Mouse (Mus musculus): Measurements from ENCODE around the gene Pawr. TPM values are rescaled to one million over a fixed set of nuclear protein-coding genes. Genes with fewer than 3 reads are reported as not detected.

Gene Pawr
- polyA plus RNA-seq, 1 experiment from 2014 or later = 10.6 TPM

DNA sequence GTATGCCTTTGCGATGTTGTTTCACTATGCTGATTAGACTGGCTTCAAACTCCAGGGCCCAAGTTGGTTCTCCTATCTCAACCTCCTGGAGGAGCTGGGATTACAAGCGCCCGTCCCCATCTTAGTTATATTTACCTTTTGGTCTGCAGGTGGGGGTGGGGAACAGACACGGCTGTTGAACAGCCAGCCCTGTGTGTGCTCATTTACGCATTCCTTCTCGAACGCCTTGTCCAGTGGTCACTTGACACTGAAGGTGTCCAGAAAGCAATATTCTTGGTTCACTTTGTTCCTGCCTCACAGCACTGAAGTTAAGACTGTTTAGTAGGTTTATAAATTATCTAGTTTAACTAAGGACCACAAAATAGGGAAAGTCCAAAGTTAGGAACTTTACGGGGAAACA, 73.2 kb downstream of the Pawr start:
- no peaks in the 10 kb centered on the region for H3K9me3 ChIP-seq (replicated peaks)
- no peak overlapping the region for H3K4me3 ChIP-seq
- no peak overlapping the region for H3K27ac ChIP-seq
- no peak for ATAC-seq (ENCODE audit: low FRiP score)
- no peaks in the 10 kb centered on the region for H3K27me3 ChIP-seq
- no peak overlapping the region for H3K9ac ChIP-seq
- WGBS = 72% methylated on average over 8 of the region's 8 CpGs
- no peaks in the 10 kb centered on the region for H3K36me3 ChIP-seq
- no peak overlapping the region for H3K4me2 ChIP-seq (replicated peaks)
- peaks cover 2% of the 10 kb centered on the region; the same call in 1 of the 2 replicates for H3K4me1 ChIP-seq

DNA sequence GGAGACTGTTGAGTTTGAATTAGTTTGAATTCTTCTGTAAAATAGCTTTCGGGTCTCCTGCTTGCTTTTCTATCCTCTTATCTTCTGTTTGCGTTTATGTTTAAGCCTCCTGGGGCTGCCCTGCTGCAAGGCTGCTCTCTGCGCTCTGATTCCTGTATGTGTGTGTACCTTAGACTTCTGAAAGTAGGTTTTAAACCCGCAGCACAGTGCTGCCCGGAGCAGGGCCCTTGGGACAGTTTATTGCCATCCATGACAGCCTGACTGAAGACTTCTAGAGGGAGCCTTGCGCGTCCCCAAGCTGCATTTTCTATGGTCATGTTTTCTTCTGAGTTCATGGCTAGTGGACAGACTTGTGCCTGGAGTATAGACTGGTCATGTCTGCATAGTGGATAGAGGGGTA, 74.0 kb downstream of the Pawr start:
- Histone ChIP-seq H3K36me3 (no peaks in the 10 kb centered on the region), H3K4me1 (peaks cover 2% of the 10 kb centered on the region; the same call in 1 of the 2 replicates), H3K9ac (no peak overlapping the region), H3K27ac (no peak overlapping the region), H3K4me2 (replicated peaks) (no peak overlapping the region), H3K4me3 (no peak overlapping the region), H3K27me3 (no peaks in the 10 kb centered on the region), H3K9me3 (replicated peaks) (no peaks in the 10 kb centered on the region)
- no peak for ATAC-seq (ENCODE audit: low FRiP score)
- WGBS = 65% methylated on average over 7 of the region's 7 CpGs

GRCm38 (mm10) chr10:108406798-108407754, 75.2 kb downstream of the Pawr start:
- Histone ChIP-seq H3K9me3 (replicated peaks) (no peaks in the 10 kb centered on the region), H3K36me3 (no peaks in the 10 kb centered on the region), H3K4me2 (replicated peaks) (no peak overlapping the region), H3K27me3 (no peaks in the 10 kb centered on the region), H3K27ac (no peak overlapping the region), H3K9ac (no peak overlapping the region), H3K4me1 (peaks cover 2% of the 10 kb centered on the region; the same call in 1 of the 2 replicates), H3K4me3 (no peak overlapping the region)
- 88% methylated on average over 12 of the region's 12 CpGs for whole genome bisulfite sequencing
- no peak for ATAC-seq (ENCODE audit: low FRiP score)

DNA sequence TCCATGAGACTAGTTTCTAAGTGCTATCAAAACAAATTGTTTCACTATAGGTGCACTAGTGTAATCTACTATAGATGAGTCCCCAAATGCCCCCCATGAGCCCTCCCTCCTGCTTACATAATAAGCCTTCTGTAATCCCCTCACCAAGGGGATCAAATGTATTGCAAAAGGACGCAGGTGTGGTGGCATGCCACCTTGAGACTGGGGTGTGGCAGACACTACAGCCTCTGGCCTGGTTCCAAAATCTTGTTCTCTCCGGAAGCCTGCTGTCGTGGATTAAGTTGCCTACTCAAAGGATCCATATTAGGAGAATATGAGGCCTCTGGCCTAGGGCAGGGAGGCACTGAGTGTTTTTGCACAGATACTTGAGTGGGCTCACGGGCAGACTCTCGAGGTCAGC, 76.1 kb downstream of the Pawr start:
- Histone ChIP-seq H3K4me1 (peaks cover 2% of the 10 kb centered on the region; the same call in 1 of the 2 replicates), H3K9me3 (replicated peaks) (no peaks in the 10 kb centered on the region)

GRCm38 (mm10) chr10:108408437-108408836, 76.5 kb downstream of the Pawr start:
- Histone ChIP-seq H3K4me1 (peaks cover 2% of the 10 kb centered on the region; the same call in 1 of the 2 replicates), H3K9me3 (replicated peaks) (no peaks in the 10 kb centered on the region), H3K27ac (no peak overlapping the region), H3K4me2 (replicated peaks) (no peak overlapping the region), H3K4me3 (no peak overlapping the region), H3K27me3 (no peaks in the 10 kb centered on the region), H3K9ac (no peak overlapping the region), H3K36me3 (no peaks in the 10 kb centered on the region)
- 89% methylated on average over 6 of the region's 6 CpGs for WGBS
- ATAC-seq (ENCODE audit: low FRiP score) = no peak

More for the DNA sequence above, 76.1 kb downstream of the Pawr start:
- Histone ChIP-seq H3K36me3 (no peaks in the 10 kb centered on the region), H3K4me3 (no peak overlapping the region), H3K27me3 (no peaks in the 10 kb centered on the region), H3K27ac (no peak overlapping the region), H3K4me2 (replicated peaks) (no peak overlapping the region), H3K9ac (no peak overlapping the region)
- WGBS = 75% methylated on average over 5 of the region's 5 CpGs
- no peak for ATAC-seq (ENCODE audit: low FRiP score)

- no peak for ATAC-seq (ENCODE audit: low FRiP score)
- 80% methylated on average over 6 of the region's 6 CpGs for WGBS
- Histone ChIP-seq H3K4me3 (no peak overlapping the region), H3K36me3 (no peaks in the 10 kb centered on the region), H3K27ac (no peak overlapping the region), H3K9me3 (replicated peaks) (no peaks in the 10 kb centered on the region), H3K9ac (no peak overlapping the region), H3K4me2 (replicated peaks) (no peak overlapping the region), H3K4me1 (peaks cover 2% of the 10 kb centered on the region; the same call in 1 of the 2 replicates), H3K27me3 (no peaks in the 10 kb centered on the region)
Observed at GRCm38 (mm10) chr10:108408986-108409385, 77.1 kb downstream of the Pawr start.

- H3K4me3 ChIP-seq = no peak overlapping the region
- H3K4me2 ChIP-seq (replicated peaks) = no peak overlapping the region
- no peaks in the 10 kb centered on the region for H3K9me3 ChIP-seq (replicated peaks)
- peaks cover 2% of the 10 kb centered on the region; the same call in 1 of the 2 replicates for H3K4me1 ChIP-seq
- H3K36me3 ChIP-seq = no peaks in the 10 kb centered on the region
- WGBS = 91% methylated on average over 6 of the region's 6 CpGs
- H3K27me3 ChIP-seq = no peaks in the 10 kb centered on the region
- no peak overlapping the region for H3K27ac ChIP-seq
- no peak for ATAC-seq (ENCODE audit: low FRiP score)
- no peak overlapping the region for H3K9ac ChIP-seq
Observed at GRCm38 (mm10) chr10:108409529-108409928, 77.6 kb downstream of the Pawr start.

DNA sequence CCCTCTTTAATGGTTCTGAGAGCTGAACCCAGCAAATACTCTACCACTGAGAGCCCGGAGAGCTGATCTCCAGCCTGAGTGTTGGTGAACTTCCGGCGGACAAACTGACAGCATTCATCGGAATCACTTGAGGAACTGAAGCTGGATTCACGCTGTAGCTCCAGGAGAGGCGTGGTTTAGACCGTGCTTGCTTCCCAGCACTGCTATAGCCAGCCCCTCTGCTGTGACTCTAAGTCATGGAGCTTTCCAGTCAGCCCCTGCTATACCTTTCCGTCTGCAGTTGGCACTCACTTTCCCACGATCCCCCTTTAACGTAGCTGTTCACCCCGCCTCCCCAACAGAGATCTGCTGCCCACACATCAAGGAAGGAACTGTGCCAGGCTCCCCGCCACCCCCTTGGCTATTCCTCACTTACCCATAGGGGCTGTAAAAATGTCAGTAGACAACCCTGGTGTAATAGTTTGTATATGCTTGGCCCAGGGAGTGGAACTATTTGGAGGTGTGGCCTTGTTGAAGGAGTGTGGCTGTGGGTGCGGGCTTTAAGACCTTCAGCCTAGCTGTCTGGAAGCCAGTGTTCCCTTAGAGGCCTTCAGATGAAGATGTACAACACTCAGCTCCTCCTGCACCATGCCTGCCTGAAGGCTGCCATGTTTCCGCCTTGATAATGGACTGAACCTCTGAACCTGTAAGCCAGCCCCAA, 83.2 kb downstream of the Pawr start:
- no peaks in the 10 kb centered on the region for H3K27me3 ChIP-seq
- ATAC-seq (ENCODE audit: low FRiP score) = no peak
- no peaks in the 10 kb centered on the region for H3K36me3 ChIP-seq
- H3K9me3 ChIP-seq (replicated peaks) = no peaks in the 10 kb centered on the region
- no peak overlapping the region for H3K27ac ChIP-seq
- no peak overlapping the region for H3K9ac ChIP-seq
- H3K4me3 ChIP-seq = no peak overlapping the region
- 91% methylated on average over 14 of the region's 14 CpGs for WGBS
- H3K4me2 ChIP-seq (replicated peaks) = no peak overlapping the region
- no peaks in the 10 kb centered on the region for H3K4me1 ChIP-seq

DNA sequence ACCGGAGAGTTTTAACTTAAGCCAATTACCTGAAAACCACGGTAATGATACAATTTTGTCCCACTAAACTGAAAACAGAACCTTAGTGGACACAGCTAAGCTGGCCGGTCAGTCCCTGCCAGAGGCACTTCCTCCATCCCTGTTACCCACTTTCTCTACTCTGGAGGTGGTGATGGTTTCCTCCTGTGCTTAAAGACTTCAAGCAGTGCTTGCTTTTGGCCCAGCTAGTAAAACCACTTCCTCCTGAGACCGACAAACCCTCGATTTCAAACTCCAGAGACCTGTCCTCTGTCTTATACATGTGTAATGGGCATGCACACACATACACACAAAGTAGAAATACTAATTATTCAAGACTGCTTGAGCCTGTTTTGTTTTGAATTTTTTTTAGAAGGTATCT, 85.5 kb downstream of the Pawr start:
- H3K9me3 ChIP-seq (replicated peaks) = no peaks in the 10 kb centered on the region
- WGBS = 82% methylated on average over 5 of the region's 5 CpGs
- H3K9ac ChIP-seq = no peak overlapping the region
- H3K4me1 ChIP-seq = no peaks in the 10 kb centered on the region
- no peak for ATAC-seq (ENCODE audit: low FRiP score)
- H3K4me2 ChIP-seq (replicated peaks) = no peak overlapping the region
- no peaks in the 10 kb centered on the region for H3K27me3 ChIP-seq
- no peak overlapping the region for H3K4me3 ChIP-seq
- H3K27ac ChIP-seq = no peak overlapping the region
- no peaks in the 10 kb centered on the region for H3K36me3 ChIP-seq

GRCm38 (mm10) chr10:108430553-108430952, 98.6 kb downstream of the Pawr start:
- Histone ChIP-seq H3K9me3 (replicated peaks) (no peaks in the 10 kb centered on the region), H3K27ac (no peak overlapping the region), H3K4me1 (peaks cover 2% of the 10 kb centered on the region; the same call in 1 of the 2 replicates), H3K9ac (no peak overlapping the region), H3K36me3 (no peaks in the 10 kb centered on the region), H3K27me3 (no peaks in the 10 kb centered on the region), H3K4me3 (no peak overlapping the region), H3K4me2 (replicated peaks) (no peak overlapping the region)
- WGBS = 93% methylated on average over 10 of the region's 10 CpGs
- ATAC-seq (ENCODE audit: low FRiP score) = no peak

DNA sequence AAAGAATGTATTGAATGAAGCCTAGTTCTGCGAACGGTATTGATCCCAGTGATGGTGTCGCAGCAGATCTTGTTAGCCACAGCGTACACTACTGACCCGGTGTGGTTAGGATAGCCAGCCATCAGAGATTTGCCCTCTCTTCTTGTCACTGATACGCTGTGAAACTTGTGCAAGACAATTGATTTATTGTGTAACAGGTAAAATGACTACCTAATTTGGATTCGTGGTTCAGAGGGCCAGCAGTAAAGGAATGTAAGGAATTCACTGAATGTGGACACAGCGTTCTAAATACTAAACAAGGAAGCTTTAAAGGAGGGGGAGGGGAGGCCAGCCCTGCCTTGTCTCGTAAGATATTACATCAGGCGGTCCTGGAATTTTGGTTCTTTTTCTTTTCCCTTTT, 100.3 kb downstream of the Pawr start:
- no peaks in the 10 kb centered on the region for H3K36me3 ChIP-seq
- H3K4me2 ChIP-seq (replicated peaks) = no peak overlapping the region
- H3K9ac ChIP-seq = no peak overlapping the region
- no peak for ATAC-seq (ENCODE audit: low FRiP score)
- H3K27me3 ChIP-seq = no peaks in the 10 kb centered on the region
- WGBS = 25% methylated on average over 10 of the region's 10 CpGs
- no peak overlapping the region for H3K4me3 ChIP-seq
- H3K9me3 ChIP-seq (replicated peaks) = no peaks in the 10 kb centered on the region
- peaks cover 2% of the 10 kb centered on the region; the same call in 1 of the 2 replicates for H3K4me1 ChIP-seq
- H3K27ac ChIP-seq = no peak overlapping the region

GRCm38 (mm10) chr10:108433976-108434375, 102.1 kb downstream of the Pawr start:
- Histone ChIP-seq H3K4me2 (replicated peaks) (peak overlapping the region; percentile 32; the same call in 1 of the 2 replicates), H3K9me3 (replicated peaks) (no peaks in the 10 kb centered on the region), H3K36me3 (no peaks in the 10 kb centered on the region), H3K4me3 (no peak overlapping the region), H3K4me1 (peaks cover 2% of the 10 kb centered on the region; the same call in 1 of the 2 replicates), H3K27ac (no peak overlapping the region), H3K27me3 (no peaks in the 10 kb centered on the region), H3K9ac (no peak overlapping the region)
- no peak for ATAC-seq (ENCODE audit: low FRiP score)
- WGBS = 18% methylated on average over 15 of the region's 15 CpGs
